Mouse (Mus musculus) lung, adult 2 months (tissue): ENCODE data around the gene Lyzl4. TPM values are rescaled to one million over a fixed set of nuclear protein-coding genes. Genes with fewer than 3 reads are reported as not detected.

Experiments
- DNase-seq: peaks from one replicate; pipeline ENCODE4 v3.0.0; 2022
- H3K4me1 ChIP-seq: fragments of 200-500 bp; 2 replicates; pipeline ENCODE4 v1.6.1; 2011; ENCODE audit warnings: low read length; ENCODE audit not compliant: control insufficient read depth, insufficient read depth
- H3K4me3 ChIP-seq: fragments of 200-500 bp; replicated peaks from 2 replicates; pipeline ENCODE3; 2011; ENCODE audit warnings: low read depth, mild to moderate bottlenecking, control low read depth, low read length; ENCODE audit errors: extremely low read depth
- CTCF ChIP-seq: fragments of 200-500 bp; IDR thresholded peaks from 2 replicates; pipeline ENCODE4 v1.5.1; 2011; ENCODE audit warnings: mild to moderate bottlenecking, low read length, control low read depth; ENCODE audit not compliant: insufficient read depth
- POLR2A ChIP-seq: fragments of 200-500 bp; IDR thresholded peaks from 2 replicates; pipeline ENCODE4 v1.6.1; 2011; ENCODE audit warnings: low read depth, mild to moderate bottlenecking, control low read depth, low read length, borderline replicate concordance; ENCODE audit errors: extremely low read depth
- WGBS: fragments of 180-500 bp; shearing (Covaris S2); methylation state at CpG from one replicate; pipeline ENCODE4 v1.1.7; 2018; 5-methylcytosine and 5-hydroxymethylcytosine counted together
- polyA plus RNA-seq: library from polyadenylated mRNA; depleted of rRNA; stranded (reverse); fragments of >200 nt; gene quantifications from 2 replicates; pipeline ENCODE4 v1.2.3, GENCODE M21; 2012

Lyzl4 gene
- polyA plus RNA-seq, 1 experiment, result 0.66 TPM

DNA sequence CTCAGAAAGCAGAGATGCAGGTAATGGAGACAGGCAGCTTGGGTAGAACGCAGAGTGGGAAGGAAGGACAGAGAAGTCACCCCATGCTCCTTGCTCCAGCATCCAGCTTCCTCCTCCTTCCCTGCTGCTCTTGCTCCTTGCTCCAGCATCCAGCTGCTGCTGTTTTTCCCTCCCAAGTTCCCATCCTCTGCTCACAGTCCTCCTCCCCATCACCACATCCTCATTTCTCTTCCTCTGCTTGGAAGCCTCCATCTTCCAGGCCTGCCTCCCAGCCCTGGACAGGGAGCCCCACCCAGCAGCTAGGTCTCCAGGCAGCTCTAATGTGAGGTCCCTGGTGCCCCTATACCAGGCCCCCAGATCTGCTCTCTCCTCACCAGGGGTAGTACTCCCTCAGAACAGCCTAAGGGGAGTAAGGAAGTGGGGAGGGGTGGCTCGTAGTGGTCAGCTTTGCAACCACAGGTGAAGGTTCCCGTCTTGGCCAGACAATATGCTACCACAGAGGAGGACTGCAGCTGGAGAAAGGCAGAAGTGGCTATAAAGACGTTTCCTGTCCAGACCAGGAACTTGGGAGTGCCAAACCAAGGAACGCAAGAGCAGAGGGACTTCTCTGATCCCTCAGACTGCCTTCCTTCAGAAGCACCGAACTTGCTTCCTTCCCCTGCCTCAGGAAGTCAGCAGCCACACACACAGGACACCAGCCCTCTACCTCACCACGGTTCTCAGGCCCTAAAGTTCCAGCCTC lies 5.9 kb downstream of the Lyzl4 start:
- no peak for DNase-seq

DNA sequence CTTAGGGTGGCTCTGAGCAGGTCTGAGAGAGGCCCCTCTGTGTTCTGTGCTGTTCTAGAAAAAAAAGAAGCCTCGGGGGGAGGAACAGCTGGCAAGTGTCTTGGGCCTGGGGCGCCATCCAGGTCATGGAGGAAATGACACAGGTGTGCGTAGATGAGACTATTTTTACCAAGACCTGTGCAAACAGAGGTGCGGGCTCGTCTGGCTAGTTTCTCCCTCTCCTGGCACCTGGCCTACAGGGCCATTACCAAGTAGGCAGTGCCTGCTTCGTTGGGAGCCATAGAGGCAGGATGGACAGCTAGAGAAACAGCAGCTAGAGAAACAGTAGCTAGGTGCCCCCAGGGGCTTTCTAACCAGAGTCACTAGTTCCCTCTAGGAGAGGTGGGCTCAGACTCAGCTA lies 8.6 kb downstream of the Lyzl4 start:
- WGBS, result 53% methylated on average over 6 of the region's 6 CpGs
- no peak for DNase-seq
- TF ChIP-seq CTCF, result no peak
- TF ChIP-seq POLR2A, result no peak
- no peak overlapping the region for H3K4me3 ChIP-seq
- H3K4me1 ChIP-seq, result no peaks in the 10 kb centered on the region

More for the DNA sequence above, 5.9 kb downstream of the Lyzl4 start:
- WGBS, result 41% methylated on average over 7 of the region's 7 CpGs
- Histone ChIP-seq H3K4me3 (no peak overlapping the region), H3K4me1 (no peaks in the 10 kb centered on the region)
- TF ChIP-seq POLR2A (no peak), CTCF (no peak)

DNA sequence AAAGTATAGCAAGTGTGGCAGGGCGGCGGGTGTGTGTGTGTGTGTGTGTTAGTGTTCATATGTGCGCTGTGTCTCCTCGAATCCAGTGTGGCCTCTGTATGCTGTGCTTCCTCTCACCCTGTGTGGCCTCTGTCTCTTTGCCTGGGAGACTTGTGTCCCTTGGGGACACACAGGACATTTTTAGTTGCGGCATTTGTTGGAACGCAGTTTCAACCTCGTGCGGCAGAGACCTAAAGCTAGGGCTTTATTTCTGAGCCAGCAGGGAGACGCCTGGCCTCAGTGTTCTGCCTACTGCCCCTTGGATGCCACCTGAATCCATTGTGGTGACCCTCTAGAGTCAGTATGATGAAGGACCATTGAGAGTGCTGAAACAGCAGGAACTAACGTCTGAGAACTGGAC lies 9.0 kb downstream of the Lyzl4 start:
- H3K4me1 ChIP-seq, result no peaks in the 10 kb centered on the region

DNA sequence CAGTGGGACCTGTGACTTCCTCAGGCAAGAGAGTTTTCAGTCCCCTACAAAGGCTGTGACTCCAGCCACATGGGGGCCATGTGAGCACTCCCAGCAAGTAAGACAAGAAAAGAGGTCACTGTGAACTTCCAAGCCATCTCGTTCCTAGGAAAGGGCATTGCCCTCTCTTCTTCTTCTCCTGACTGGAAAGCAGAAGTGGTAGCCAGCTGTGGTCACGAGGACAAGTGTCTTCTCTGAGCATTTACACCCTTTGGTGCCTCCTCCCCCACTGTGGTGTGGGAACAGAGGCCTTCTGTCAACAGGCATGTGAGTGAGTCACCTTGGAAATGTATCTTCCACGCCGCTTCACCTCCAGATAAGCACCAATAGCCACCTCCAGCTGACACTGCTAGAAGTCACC lies 9.9 kb downstream of the Lyzl4 start:
- 58% methylated on average over 4 of the region's 4 CpGs for WGBS
- DNase-seq, result no peak
- TF ChIP-seq POLR2A, result no peak
- TF ChIP-seq CTCF, result no peak
- no peaks in the 10 kb centered on the region for H3K4me1 ChIP-seq
- H3K4me3 ChIP-seq, result no peak overlapping the region

More for the DNA sequence above, 9.0 kb downstream of the Lyzl4 start:
- TF ChIP-seq CTCF, result no peak
- no peak for TF ChIP-seq POLR2A
- WGBS, result 75% methylated on average over 10 of the region's 10 CpGs
- H3K4me3 ChIP-seq, result no peak overlapping the region
- DNase-seq, result no peak

DNA sequence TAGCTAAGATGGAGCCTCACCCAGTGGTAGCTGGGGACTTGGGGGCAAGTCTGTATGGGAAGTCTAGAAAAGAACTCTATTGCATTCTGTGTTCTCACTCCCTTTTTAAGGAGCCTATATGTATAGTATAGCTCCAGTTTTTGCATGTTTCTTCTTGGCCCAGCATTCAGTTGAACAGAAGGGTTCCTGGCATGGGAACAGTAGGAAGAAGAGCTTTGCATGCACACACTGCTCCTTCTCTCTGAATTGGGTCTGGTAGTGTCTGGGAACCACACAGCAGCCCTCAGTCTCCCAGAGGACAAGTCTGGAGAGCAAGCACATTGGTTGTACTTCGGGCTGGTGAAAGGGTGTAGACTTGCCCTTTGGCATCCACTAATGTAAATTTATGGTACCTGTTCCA lies 11.3 kb downstream of the Lyzl4 start:
- WGBS, result 88% methylated on average over 1 of the region's 1 CpGs
- Histone ChIP-seq H3K4me3 (no peak overlapping the region), H3K4me1 (no peaks in the 10 kb centered on the region)
- no peak for DNase-seq
- no peak for TF ChIP-seq CTCF
- TF ChIP-seq POLR2A, result no peak

DNA sequence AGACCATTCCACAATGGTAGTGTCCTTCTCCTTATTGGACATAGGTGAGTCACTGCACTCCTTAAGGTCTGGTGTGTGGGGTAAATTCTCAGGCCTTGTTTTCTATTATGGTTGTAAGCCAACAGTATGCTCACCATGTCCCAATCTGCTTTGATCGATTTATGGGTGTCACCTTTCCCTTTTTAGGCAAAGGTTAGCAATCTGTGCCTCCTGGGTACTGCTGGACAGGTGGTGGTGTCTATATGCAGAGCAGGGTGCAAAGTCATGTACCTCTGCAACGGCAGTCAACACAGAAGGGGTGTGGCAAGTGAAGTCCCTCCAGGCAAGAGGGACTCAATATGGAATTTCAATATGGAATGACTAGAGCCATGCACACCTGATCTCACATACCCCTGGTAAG lies 17.0 kb downstream of the Lyzl4 start:
- no peak for TF ChIP-seq CTCF
- no peak for TF ChIP-seq POLR2A
- H3K4me1 ChIP-seq, result no peaks in the 10 kb centered on the region
- H3K4me3 ChIP-seq, result no peak overlapping the region
- DNase-seq, result no peak
- WGBS, result 74% methylated on average over 2 of the region's 2 CpGs

DNA sequence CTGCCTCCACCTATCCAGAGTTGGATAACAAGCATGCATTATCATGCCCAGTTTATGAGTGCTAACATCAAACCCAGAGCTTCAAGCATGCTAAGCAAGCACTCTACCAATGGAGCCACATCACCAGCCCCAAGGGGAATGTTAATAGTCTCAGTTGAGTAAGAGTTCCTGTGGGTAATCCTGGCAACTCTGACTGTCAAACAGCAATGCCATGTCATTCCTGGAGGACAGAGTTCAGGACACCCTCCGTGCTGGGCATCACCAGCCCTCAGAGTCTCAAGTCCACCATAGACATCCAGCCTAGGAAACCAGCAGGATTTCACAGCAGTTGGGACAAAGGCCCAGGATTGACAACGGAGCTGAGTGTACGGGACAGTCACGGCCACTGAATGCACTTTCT lies 18.7 kb downstream of the Lyzl4 start:
- 89% methylated on average over 4 of the region's 4 CpGs for WGBS
- no peaks in the 10 kb centered on the region for H3K4me1 ChIP-seq
- TF ChIP-seq CTCF (no peak), POLR2A (no peak)
- no peak overlapping the region for H3K4me3 ChIP-seq
- DNase-seq, result no peak

DNA sequence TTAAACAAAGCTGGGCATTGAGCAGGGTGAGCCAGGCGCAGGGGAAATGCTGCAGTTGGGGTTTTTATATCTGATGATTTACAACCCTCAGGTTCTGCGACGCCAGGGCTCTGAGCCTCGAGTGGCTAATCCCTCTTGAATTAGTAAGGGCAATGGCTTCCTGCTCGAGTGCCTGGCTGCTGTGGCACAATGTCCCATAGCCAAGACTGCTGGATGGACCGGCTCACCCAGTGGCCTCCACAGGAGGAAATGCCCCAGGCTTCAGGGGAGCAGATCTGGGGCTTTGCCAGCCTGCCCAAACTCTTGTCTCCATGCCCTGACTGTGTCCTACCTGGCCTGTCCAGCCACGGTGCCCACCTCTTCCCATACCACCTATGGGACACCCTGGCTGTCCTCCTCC lies 22.5 kb downstream of the Lyzl4 start:
- Histone ChIP-seq H3K4me3 (no peak overlapping the region), H3K4me1 (no peaks in the 10 kb centered on the region)
- DNase-seq, result no peak
- TF ChIP-seq POLR2A (no peak), CTCF (no peak)
- WGBS, result 40% methylated on average over 7 of the region's 7 CpGs

DNA sequence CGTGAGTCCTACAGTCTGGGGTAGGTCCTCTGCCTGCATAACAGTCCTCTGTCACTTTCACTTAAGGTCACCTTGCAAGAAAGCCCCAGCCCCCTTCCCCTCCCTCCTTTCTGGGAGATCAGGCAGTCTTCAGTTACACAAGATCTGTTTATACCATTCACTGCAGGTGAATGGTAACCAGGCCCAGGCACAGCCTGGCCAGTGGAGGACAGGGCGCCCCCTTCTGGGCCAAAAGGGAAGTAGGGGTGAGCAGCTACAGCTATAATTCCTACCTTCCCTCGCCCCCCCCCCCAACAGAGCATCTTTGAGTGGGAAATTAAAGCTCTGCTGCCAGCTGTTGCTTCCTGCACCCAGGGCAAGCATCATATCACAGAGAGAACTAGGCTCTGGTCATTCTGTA lies 25.4 kb downstream of the Lyzl4 start:
- Histone ChIP-seq H3K4me3 (no peak overlapping the region), H3K4me1 (no peaks in the 10 kb centered on the region)
- 62% methylated on average over 3 of the region's 3 CpGs for WGBS
- 0 out of 2 replicates have a peak, but pooled peaks have one; percentile 14 for TF ChIP-seq CTCF
- no peak for TF ChIP-seq POLR2A
- DNase-seq, result no peak

DNA sequence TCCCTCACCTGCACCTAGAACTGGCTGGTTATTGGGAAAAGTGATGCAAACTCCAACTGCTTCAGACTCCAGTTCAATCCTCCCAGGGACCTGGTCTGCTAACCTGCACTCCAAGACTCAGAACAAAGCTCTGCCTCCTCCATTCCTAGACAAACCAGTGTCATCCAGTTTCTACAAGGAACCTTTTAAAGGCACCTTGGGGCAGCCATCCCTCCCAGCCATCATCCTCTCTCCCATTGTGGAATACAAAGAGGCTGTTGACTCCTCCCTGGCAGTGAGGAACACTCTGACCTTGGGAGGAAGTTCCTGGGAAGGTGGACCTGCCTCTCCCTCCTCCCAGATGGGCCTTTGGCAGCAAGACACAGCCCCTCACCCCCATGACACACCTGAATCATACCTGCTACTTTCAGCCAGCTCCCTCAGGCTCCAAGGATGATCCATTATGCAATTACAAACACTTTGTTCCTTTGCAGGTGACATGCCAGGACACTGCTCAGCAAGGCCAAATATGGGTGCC lies 27.6 kb downstream of the Lyzl4 start:
- no peak for DNase-seq
- no peak for TF ChIP-seq POLR2A
- no peak for TF ChIP-seq CTCF
- Histone ChIP-seq H3K4me3 (no peak overlapping the region), H3K4me1 (no peaks in the 10 kb centered on the region)
